Mouse (Mus musculus): ENCODE results near the gene Atxn1.

Gene Atxn1

DNA sequence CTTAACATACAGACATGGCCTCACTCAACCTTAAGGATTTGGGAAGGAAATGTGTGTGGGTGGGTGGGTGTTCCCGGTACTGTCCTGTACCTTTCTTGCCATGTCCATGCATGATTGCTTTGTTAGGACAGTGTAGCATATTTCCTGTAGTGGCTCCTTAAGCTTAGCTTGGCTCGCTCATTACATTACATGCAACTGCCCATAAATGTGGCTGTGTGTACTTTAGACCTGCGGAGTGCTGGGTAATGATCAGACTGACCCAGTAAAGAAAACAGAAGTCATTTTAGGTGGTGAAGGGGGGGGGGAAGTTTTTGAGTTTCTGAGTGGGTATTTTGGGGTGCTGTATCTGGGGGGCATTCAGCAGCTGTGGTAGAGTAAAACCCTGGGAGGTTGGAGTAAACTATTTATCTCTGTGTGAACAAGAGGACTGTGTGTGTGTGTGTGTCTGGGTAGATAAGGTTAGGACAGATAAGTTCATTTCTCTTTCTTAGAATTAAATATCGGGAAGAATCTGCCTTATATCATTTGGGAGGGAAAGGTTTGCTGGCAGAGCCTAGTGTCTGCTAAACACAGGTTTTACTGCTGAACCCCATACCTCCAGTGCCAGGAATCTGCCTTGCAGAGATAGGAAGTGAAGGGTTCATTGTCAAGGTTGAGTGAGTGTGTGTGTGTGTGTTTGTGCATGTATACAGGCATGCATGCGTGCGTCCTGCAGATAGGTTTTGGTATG lies 452.9 kb downstream of the Atxn1 start:
- no peak for DNase-seq

DNA sequence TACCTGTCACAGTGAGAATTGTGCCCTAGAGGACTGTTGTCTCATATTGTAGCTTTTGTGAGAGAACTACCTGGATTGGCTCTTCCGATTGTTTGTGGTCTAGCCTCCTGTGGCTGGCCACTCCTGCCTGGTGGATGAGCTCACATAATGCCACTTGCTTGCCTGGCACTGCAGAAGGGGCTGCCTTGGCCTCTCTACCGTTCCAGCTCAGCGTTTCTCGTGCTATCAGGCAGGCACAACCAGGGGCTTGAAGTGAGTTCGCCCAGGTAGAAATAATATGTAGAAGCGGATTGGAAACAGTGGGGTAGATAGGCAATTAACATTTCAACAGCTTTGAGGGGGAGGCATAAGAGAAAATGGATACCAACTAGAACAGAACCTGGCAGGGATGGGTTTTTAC lies 455.4 kb downstream of the Atxn1 start:
- DNase-seq: no peak

DNA sequence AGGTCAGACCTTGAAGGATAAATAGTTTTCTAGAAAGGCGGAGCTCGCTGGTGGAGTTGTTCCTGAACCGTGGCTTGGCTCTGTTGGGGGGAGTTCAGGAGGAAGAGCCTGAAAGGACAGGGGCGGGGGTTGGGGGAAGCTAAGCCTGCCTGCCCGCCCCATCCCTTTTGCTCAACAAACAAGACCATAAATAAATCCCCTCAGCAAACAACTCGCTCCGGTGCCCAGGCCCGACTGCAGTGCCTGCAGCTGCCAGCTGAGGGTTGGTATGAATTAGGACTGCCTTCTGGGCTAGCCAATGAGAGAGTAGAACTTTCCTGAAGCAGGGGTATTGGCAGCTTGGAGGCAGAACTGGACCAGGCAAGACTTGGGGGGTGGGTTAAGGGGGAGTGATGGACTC lies 456.3 kb downstream of the Atxn1 start:
- peak; percentile 65 for DNase-seq

DNA sequence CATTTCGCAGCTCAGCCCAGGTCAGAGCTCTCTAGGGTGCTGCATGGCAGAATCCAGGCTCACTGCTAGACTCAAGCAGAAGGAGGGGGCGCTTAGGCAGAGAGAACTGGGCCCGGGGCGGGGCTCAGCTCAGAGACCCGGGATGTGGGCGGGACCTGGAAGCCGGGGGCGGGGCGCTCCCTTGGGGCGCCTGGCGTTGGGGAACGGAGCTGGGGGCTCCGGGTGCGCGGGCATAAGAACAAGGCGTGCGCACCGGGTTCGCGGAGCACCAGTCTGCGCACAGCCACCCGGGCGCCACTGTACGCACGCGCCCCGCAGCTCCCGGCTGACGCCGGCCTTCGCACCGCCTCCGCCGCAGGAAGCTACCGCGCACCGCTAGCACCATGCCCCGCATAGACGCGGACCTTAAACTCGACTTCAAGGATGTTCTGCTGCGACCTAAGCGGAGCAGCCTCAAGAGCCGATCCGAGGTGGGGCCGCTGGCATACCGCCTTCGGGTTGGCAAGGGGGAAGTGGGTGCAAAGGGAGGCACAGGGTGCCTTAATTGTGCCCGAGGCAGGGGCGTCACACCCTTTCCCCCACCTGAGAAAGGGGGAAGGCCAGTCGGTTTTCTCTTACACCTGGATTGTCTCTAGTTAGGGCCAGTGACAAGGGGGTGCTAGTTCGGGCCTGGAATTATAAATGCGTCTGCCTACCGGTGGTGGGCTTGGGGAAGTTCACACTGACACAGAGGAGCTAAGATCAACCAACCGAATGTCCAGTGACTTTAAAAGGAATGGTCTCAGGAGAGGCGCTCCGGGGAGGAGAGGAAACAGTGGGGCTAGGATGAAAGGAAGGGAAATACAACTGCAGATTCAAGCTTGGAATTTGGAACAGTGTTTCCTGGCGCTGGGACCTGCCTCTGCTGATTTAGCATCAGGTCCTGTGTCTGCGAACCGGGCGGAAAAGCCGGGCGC lies 457.3 kb downstream of the Atxn1 start, which contains the start of gene Gmpr:
TSS of gene Gmpr (plus strand) at position 171 of the 956 bp plus-strand sequence.
- peak; percentile 87 for DNase-seq

DNA sequence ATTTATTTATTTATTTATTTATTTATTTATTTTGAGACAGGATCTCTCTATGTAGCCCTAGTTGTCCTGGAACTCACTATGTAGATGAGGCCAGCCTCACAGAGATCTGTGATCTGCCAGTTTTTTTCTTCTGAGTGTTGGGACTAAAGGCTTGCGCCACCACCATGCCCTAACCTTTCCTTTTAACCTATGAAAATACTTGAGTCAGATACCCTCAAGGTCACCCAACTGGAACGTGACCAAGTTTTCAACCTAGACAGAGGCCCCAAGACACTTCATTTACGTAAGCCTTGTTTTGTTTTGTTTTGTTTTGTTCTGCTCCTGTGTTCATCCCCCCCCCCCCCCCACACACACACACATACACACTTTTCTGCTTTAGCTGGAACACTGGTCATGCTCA lies 459.3 kb downstream of the Atxn1 start:
- DNase-seq: no peak

DNA sequence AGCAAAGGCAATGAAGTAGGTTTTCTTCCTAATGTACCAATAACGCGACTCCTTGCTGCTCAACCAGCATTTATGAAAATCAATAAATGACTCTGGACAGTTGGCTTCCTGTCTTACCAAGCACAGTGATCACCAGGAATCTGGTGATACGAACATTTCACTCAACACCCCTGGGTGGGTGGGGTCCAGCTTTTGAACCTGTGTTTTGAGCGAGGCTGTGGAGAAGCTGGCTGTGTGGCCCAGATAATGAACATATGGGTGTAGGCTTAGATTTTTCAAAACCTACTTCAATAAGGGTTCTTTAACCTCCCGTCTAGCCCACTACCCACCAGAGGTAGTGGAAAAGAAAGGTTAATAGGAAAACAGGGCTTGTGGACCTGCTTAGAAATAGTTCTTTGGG lies 462.0 kb downstream of the Atxn1 start:
- no peak for DNase-seq

DNA sequence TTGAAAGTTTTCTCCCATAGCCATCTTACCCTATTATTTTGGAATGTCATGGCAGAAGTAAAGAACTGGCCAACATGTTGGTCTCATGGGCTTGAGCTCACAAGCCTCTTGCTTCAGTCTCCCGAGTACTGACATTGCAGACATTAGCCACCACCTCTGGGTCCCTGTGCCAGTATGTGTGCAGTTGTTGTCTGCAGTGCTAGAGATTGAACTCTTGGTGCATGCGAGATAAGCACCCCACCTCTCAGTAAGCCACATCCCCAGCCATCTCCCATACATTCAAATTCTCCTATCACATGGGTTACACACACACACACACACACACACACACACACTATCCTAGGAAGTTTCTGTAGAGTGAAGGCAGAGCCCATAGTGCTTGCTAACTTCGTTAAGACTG lies 464.9 kb downstream of the Atxn1 start:
- DNase-seq: no peak

All from right cerebral cortex, postnatal 25 days (tissue).